11 mouse cellular contexts compared by ENCODE assay signal in genomic region chr7:96844104-96844894, GRCm38 (mm10).
DNase-seq lines count a peak whose midpoint lies in the region; ATAC-seq and TF ChIP-seq lines count a peak whose summit lies in the region.
"Had no signal": no experiment of that assay in that cellular context is flagged by ENCODE, and none has a peak within 500 bp of the region (broad histone marks: within the 10 kb centered on the region; RNA-seq: fewer than 3 reads in every experiment).

No protein-coding gene starts in this region.

- H3K4me1 ChIP-seq in lung, postnatal 0 days (ENCODE audit: insufficient read depth, low read depth, low read length): no peaks in the 10 kb centered on the region; the same call in 1 of the 2 replicates
- peaks cover 7% of the 10 kb centered on the region; the same call in 1 of the 2 replicates for H3K4me1 ChIP-seq in stomach, embryonic 14.5 days (ENCODE audit: control insufficient read depth, insufficient read depth, low read length)
- peaks cover 2% of the 10 kb centered on the region; the same call in 1 of the 2 replicates for H3K4me1 ChIP-seq in forebrain, embryonic 11.5 days (replicated peaks; ENCODE audit: control insufficient read depth, insufficient read depth, low read length)
- H3K4me1 ChIP-seq: embryonic facial prominence, embryonic 15.5 days had no signal

- DNase-seq in heart, postnatal 14 days: peak; percentile 10 to 20
- no peak for DNase-seq in heart, postnatal 25 days (ENCODE audit: low spot score)
- peak; percentile 68 for DNase-seq in lung, postnatal 0 days (ENCODE audit: low spot score)
- DNase-seq in lung, adult 18-20 months: no peak
- DNase-seq in adrenal gland, postnatal 36 days: peak; percentile 52 to 65
- DNase-seq in forebrain, embryonic 11.5 days (ENCODE audit: low spot score): no peak
- no peak for DNase-seq in thymus, adult 18-20 months
- DNase-seq: cerebellum, postnatal 25 days had no signal

- no peak overlapping the region for H3K9ac ChIP-seq in lung, postnatal 0 days (replicated peaks; ENCODE audit: low read depth)
- H3K9ac ChIP-seq in stomach, embryonic 14.5 days (replicated peaks; ENCODE audit: low read depth, low read length): no peak overlapping the region
- H3K9ac ChIP-seq in forebrain, embryonic 11.5 days (ENCODE audit: low read length): no peak overlapping the region
- H3K9ac ChIP-seq: embryonic facial prominence, embryonic 15.5 days; limb, embryonic 12.5 days had no signal

- no peak for TF ChIP-seq CTCF in lung, postnatal 0 days (IDR thresholded peaks at IDR 0.05)

- 32% methylated on average over 8 of the region's 8 CpGs for WGBS in lung, postnatal 0 days
- 31% methylated on average over 8 of the region's 8 CpGs for WGBS in stomach, embryonic 14.5 days
- WGBS in forebrain, embryonic 11.5 days: 85% methylated on average over 8 of the region's 8 CpGs

- H3K27ac ChIP-seq in lung, postnatal 0 days (ENCODE audit: low read length): no peak overlapping the region; the same call in 1 of the 2 replicates
- H3K27ac ChIP-seq in stomach, embryonic 14.5 days (ENCODE audit: low read length): peak overlapping the region; percentile 80
- no peak overlapping the region for H3K27ac ChIP-seq in forebrain, embryonic 11.5 days (ENCODE audit: low read depth, low read length)
- H3K27ac ChIP-seq: embryonic facial prominence, embryonic 15.5 days; limb, embryonic 12.5 days had no signal

- H3K27me3 ChIP-seq in lung, postnatal 0 days (replicated peaks; ENCODE audit: insufficient read depth, low read length): no peaks in the 10 kb centered on the region
- no peaks in the 10 kb centered on the region for H3K27me3 ChIP-seq in stomach, embryonic 14.5 days (ENCODE audit: control insufficient read depth, insufficient read depth, low read length)
- no peaks in the 10 kb centered on the region for H3K27me3 ChIP-seq in forebrain, embryonic 11.5 days (ENCODE audit: control insufficient read depth, insufficient read depth, low read length)
- H3K27me3 ChIP-seq: embryonic facial prominence, embryonic 15.5 days; limb, embryonic 12.5 days had no signal

- no peak overlapping the region for H3K4me2 ChIP-seq in lung, postnatal 0 days (replicated peaks; ENCODE audit: low read depth, low read length)
- no peak overlapping the region for H3K4me2 ChIP-seq in stomach, embryonic 14.5 days (replicated peaks; ENCODE audit: low read depth, low read length)
- no peak overlapping the region for H3K4me2 ChIP-seq in forebrain, embryonic 11.5 days (ENCODE audit: low read depth, low read length, severe bottlenecking)
- H3K4me2 ChIP-seq: embryonic facial prominence, embryonic 15.5 days; limb, embryonic 12.5 days had no signal

- peak; percentile 80 for ATAC-seq in lung, postnatal 0 days
- peak; percentile 60; the same call in 1 of the 2 replicates for ATAC-seq in stomach, embryonic 14.5 days (ENCODE audit: insufficient number of reproducible peaks, insufficient read depth, low FRiP score, low read depth)
- no peak for ATAC-seq in forebrain, embryonic 11.5 days (replicated peaks; ENCODE audit: low FRiP score)

- intact Hi-C loops in heart, postnatal 14 days (cut with DNase I): no loop called here
- intact Hi-C loops in heart, postnatal 25 days (cut with DNase I): no loop called here

- peak; percentile 75 for TF ChIP-seq EP300 in lung, postnatal 0 days (IDR thresholded peaks at IDR 0.05)

- H3K4me3 ChIP-seq in lung, postnatal 0 days (ENCODE audit: low read depth, low read length): no peak overlapping the region
- H3K4me3 ChIP-seq in stomach, embryonic 14.5 days (ENCODE audit: low read depth, low read length): no peak overlapping the region
- H3K4me3 ChIP-seq in forebrain, embryonic 11.5 days (ENCODE audit: low read depth, low read length): no peak overlapping the region
- H3K4me3 ChIP-seq: embryonic facial prominence, embryonic 15.5 days; limb, embryonic 12.5 days had no signal

- no peaks in the 10 kb centered on the region for H3K36me3 ChIP-seq in lung, postnatal 0 days (ENCODE audit: insufficient read depth, low read length)
- no peaks in the 10 kb centered on the region for H3K36me3 ChIP-seq in stomach, embryonic 14.5 days (ENCODE audit: control insufficient read depth, insufficient read depth, low read length)
- no peaks in the 10 kb centered on the region for H3K36me3 ChIP-seq in forebrain, embryonic 11.5 days (ENCODE audit: control insufficient read depth, insufficient read depth, low read length)

- H3K9me3 ChIP-seq in lung, postnatal 0 days (ENCODE audit: low read length): no peaks in the 10 kb centered on the region
- no peaks in the 10 kb centered on the region for H3K9me3 ChIP-seq in stomach, embryonic 14.5 days (ENCODE audit: control insufficient read depth, low read depth, low read length)
- no peaks in the 10 kb centered on the region for H3K9me3 ChIP-seq in forebrain, embryonic 11.5 days (ENCODE audit: control insufficient read depth, low read length)
- H3K9me3 ChIP-seq: embryonic facial prominence, embryonic 15.5 days; limb, embryonic 12.5 days had no signal

Comparison
In these comparisons a context has a peak if more than half of its experiments do, and no peak if none do; other contexts are left out.
1. DNase-seq: peak in heart, postnatal 14 days (2 of 2), lung, postnatal 0 days (single experiment) and adrenal gland, postnatal 36 days (2 of 2); none in heart, postnatal 25 days (single experiment), lung, adult 18-20 months (0 of 2), forebrain, embryonic 11.5 days (single experiment) and thymus, adult 18-20 months (0 of 2).